Mouse (Mus musculus) large intestine, adult 2 months (tissue): Measurements from ENCODE around the gene Cacna1b. TPM values are rescaled to one million over a fixed set of nuclear protein-coding genes. Genes with fewer than 3 reads are reported as not detected.

Experiments
- DNase-seq: peaks from one replicate; pipeline ENCODE4 v3.0.0-alpha.2; 2012; ENCODE audit warnings: low read depth, low spot score
- WGBS: fragments of 180-500 bp; shearing (Covaris S2); methylation state at CpG from one replicate; pipeline ENCODE4 v1.1.7; 2018; 5-methylcytosine and 5-hydroxymethylcytosine counted together
- polyA plus RNA-seq: library from polyadenylated mRNA; depleted of rRNA; stranded (reverse); fragments of >200 nt; gene quantifications from 2 replicates; pipeline ENCODE4 v1.2.3, GENCODE M21; 2012; rRNA removed

Gene Cacna1b
- polyA plus RNA-seq, result 2.1 and 4.2 TPM in 2 replicates

DNA sequence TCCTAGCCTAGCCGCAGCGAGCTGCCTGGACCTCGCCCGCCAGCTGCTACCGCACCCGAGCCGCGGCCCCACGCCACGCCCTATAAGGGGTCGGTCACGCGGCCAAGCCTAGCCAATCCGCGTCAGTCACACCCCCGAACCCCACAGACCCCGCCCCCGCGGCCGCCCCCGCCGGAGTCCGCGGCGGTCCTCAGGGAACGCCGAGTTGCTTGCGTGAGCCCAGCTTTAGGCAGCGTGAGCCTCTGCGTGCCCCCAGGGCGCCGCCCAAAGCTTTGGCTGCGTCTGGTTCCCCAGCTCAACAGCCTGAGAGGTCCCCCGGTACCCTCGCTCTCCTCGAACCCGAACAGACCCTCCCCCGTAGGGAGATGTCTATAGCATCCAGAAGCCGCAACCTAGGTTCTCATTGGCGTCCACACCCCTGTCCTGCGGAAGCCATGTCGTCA is at the start of gene Cacna1b:
Cacna1b (minus strand) TSS at position 38 of the 443 bp plus-strand sequence.
- WGBS, result 3% methylated on average over 41 of the region's 42 CpGs

DNA sequence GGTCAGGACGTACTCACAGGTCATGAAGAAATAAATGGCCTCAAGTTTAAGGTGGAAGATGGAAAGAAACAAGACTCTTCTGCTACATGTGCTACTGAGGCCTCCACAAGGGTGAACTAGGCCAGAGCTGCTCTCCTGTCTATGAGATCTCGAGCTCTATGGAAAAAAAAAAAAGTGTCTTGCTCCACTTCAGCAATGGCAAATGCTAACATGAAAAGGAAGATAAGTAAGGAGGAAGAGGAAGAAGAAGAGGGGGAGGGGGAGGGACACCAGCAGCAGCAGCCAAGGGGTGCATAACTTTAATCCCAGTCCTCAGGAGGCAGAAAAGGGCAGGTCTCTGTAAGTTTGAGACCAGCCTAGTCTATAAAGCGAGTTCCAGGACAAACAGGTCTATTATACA is 46.8 kb upstream of the Cacna1b start:
- WGBS, result 75% methylated on average over 3 of the region's 3 CpGs
- DNase-seq, result no peak

More for the DNA sequence above, at the start of gene Cacna1b:
- DNase-seq, result no peak

DNA sequence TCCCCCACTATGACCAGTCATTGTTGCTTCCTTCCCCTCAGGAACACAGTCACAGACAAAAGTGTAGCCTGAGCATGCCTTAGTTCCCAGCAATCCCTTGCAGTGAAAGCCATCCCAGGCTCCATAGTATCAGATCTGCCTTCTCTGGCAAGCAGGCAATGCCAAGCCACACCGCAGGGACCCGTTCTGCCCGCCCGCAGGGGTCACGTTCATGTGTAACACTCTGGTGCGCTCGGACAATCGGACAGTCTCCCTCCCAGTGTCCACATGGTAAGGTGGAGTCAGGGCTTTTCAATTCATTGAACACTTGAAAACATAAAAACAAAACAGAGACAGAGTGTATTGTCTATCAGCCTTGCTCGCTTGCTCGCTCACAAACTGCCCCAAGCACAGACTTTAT is 44.7 kb upstream of the Cacna1b start:
- 98% methylated on average over 10 of the region's 10 CpGs for WGBS
- DNase-seq, result no peak

DNA sequence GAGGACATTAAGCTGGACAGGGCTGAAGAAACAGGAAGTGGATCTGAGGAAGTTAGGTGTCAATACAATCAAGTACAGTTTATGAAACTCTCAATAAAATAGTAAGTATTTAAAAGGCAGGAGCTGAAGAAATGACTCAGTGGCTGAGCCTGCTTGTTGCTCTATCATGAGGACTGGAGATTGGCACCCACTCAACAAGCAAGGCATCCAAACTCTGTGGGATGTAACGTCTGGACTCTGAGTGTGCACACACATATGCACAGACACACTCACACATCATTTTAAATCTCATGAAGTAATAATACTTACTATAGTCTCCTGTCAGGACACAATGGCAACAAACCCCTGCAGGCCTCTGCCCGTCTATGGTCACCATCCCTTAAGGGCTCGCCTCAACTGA is 44.1 kb upstream of the Cacna1b start:
- 88% methylated on average over 3 of the region's 3 CpGs for WGBS
- DNase-seq, result no peak

DNA sequence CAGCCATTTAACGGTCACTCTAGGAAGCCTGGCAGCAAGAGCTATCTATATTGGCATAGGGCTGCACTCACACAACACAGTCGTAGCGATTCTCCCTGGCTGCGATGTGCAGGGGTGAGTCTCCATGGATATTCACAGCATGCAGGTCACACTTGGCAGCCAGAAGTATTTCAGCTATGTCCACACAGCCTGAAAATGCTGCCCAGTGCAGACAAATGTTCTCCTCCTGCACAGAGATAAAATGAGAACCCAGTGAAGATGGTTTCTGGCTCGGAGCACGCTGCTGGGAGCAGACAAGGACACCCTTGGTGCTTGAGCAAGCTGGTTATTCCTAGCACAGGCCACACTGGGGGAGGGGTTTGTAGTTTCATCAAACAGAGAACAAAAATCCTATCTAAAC is 43.2 kb upstream of the Cacna1b start:
- WGBS, result 90% methylated on average over 6 of the region's 6 CpGs
- DNase-seq, result no peak

DNA sequence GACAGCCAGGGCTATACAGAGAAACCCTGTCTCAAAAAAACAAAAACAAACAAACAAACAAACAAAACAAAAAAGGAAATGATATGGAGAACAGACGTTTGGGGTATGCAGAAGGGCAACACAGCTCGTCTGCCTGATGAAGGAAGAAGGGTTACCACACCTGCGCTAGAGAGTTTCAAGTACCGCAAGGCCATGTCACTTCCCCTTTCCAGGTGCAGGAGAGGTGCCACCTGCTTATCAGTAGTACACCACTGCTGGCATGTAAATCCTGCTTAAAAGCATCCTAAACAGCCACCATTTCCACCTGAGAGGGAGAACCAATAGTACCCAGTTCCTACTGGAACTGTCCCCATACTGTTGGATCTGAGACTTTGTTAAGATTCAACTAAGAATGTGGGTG is 42.7 kb upstream of the Cacna1b start:
- WGBS, result 87% methylated on average over 4 of the region's 4 CpGs
- no peak for DNase-seq

DNA sequence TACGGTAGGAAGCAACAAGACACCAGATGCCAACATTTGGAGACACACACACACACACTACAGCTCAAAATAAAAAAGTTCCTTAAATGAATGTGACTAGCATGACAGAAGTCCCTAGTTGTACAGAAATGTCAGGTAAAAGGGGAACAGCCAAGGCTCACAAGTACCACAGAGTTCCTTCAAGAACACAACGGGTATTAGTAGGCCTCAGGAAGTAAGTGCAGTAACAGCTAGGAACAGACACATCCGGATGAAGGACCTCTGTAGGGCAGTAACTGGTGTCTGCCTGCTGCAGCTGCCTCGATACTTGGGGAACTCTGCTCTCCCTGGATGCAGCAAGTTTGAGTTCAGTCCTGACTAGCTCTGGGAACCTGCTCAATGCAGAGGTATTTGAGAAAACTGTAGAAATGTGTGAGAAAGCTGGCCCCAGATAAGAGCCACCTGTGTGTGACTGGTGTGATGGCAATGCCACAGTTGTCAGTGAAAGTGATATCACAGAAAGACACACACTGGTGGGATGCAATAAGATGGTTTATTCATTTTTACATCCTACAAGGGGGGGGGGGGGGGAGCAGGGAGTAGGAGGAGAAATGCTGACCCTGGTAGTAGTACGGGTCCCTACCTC is 34.0 kb upstream of the Cacna1b start:
- DNase-seq, result no peak
- WGBS, result 83% methylated on average over 5 of the region's 5 CpGs

DNA sequence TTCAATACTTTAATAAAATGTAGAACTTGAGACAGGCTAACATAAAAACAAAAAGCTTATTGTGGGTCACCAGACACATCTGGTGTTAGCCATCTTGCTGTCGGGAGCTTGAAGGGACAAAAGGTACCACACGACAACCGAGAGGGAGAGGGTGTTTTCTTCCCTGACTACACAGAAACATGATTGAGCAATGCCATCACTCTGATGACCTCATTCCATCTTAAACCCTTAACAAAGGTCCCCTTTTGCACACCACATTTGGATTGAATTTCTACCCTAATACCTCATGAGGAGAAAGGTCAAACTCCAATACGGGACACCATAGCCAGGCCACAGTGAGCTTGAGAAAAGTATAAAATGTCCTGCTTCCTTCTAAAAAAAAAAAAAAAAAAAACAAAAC is 24.3 kb upstream of the Cacna1b start:
- WGBS, result 59% methylated on average over 4 of the region's 4 CpGs
- no peak for DNase-seq

DNA sequence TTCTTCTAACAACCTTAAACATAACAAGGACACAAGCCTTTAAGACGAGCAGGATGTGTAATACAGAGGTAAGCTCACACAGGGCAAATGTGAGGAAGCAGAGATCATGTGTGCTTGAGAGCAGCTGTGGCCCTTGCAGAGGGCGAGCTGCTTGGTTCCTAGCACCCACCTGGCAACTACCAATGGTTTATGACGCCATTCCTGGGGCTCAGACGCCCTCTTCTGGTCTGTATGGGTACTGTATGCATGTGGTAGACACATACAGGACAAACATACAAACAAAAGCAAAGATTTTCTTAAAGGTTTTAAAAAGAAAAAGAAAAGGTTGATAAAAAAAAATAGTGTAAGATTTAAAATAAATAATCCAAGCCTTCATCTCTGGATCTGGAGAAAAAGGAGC is 18.3 kb upstream of the Cacna1b start:
- 42% methylated on average over 4 of the region's 4 CpGs for WGBS
- no peak for DNase-seq

DNA sequence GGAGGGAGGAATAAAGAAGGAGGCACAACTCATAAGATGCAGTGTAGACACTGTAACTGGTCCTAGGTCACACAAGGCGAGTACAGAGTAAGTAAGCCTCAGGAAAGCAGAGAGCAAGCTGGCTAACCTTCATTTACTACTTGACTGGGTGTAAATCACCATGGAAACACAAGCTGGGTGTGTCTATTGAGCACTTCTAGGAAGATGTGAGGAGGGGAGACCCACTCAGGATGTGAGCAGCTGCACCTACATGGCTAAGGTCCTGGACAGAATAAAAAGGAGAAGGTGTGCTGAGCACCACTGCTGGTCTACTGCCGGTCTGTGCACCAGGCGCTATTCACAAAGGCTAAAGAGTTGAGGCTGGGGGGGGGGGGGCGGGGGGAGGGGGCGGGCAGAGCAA is 13.9 kb upstream of the Cacna1b start:
- DNase-seq, result no peak
- 16% methylated on average over 4 of the region's 5 CpGs for WGBS

DNA sequence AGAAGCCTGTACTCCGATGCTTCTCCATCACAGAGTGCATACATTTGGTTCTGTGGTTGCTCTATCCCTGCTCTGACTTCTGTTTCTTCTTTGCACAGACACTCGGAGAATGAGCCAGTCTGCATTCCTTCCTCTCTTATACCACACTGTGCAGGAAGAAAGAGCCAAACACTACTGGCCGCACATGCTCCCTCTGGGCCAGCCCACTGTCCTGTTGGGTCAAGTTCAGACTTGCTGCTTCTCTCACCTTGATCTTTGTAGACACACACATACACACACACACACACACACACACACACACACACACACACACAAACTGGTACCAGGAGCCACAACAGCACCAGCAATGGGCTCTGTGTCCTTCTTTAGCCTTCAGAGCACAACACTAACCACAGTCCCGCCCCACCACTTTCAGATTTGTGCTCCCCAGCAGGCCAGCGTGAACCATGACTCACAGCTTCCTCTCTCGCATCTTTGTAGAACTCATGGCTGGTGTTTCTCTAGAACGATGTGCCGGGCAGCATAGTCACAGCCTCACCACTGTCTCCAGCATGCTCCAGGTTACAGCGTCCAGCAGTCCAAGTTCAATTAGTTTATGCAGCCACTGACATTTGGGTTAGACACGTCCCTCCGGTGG is 13.1 kb upstream of the Cacna1b start:
- WGBS, result 64% methylated on average over 11 of the region's 11 CpGs
- no peak for DNase-seq

DNA sequence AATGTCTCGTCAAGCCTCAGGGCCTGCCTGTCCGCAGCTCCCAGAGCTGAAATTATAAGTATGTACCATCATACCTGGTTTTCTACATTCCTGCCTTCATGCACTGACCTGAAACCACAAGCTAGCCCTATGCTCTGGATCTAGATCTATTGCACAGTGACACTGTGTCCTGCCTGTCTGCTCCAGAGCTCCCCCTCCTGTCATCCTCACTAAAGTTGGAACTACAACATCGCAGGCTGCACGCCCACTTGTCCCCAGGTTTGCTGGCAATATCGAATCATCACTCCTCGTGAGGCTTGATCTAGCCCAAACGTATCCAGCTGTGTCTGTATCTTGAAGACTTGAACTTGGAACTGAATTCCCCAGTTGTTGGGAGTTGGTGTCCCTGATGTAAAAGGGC is 11.9 kb upstream of the Cacna1b start:
- DNase-seq, result no peak
- 57% methylated on average over 7 of the region's 7 CpGs for WGBS

DNA sequence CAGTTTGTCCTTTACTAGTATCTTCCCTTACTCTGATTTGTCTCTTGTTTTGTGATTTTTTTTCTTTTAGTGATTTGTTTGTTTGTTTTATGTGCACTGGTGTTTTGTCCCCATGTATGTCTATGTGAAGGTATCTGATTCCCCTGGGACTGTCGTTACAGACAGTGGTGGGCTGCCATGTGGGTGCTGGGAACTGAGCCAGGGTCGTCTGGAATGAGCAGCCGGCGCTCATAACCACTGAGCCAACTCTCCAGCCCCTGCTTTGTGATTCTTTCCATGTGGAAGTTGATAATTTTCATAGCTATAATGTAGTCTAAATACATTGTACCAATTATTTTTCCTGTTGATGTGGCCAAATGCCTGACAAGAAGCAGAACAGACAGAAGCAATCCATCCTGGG is 7.9 kb upstream of the Cacna1b start:
- DNase-seq, result no peak
- WGBS, result 68% methylated on average over 4 of the region's 4 CpGs

DNA sequence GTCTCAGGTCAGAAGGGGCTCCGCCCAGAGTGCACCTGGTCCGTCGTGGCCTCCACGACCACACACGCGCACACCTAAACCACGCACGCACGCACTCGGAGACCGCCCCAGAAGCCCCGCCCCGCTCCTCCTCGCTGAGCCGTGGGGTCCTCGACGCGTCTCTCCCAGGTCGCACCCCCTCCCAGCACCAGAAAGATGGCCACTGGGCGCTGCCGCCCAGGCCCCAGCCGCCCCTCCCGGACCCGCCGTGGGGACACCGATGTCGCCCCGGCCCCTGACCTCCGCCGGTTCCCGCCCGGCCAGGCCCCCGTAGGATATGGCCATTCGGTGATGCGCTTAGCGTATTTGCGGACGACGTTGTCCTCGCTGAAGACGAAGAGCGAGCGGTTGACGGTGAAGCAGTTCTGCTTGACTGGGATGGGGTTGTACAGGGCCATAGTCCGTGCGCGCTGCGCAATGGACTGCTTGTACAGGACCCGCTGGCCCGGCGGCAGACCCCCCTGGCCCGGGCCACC is 449 bp downstream of the Cacna1b start:
- WGBS, result 2% methylated on average over 52 of the region's 52 CpGs
- DNase-seq, result no peak

DNA sequence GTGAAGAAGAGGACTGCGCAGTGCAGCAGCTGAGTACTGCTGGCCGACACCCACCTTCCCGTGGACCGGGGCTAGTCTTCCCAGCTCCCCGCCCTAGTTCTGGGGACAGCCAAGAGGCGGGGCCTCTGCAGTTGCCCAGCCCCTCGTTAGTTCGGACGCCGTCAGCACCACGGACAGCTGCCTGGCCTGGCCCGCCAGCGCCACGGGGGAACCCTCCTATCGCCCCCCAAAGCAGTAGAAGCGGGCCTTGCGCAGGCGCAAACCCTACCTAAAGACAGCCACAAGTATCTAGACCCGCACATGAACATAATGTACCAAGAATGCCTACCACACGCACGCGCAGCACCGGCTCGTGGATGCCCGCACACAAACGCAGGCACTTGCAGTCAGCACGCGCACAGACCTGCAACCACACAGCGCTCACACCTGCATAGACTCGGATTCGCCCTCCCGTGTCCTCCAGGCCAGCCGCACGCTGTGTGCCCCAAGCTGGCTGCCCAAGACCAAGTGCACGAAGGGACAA is 968 bp downstream of the Cacna1b start:
- no peak for DNase-seq
- WGBS, result 2% methylated on average over 35 of the region's 35 CpGs

DNA sequence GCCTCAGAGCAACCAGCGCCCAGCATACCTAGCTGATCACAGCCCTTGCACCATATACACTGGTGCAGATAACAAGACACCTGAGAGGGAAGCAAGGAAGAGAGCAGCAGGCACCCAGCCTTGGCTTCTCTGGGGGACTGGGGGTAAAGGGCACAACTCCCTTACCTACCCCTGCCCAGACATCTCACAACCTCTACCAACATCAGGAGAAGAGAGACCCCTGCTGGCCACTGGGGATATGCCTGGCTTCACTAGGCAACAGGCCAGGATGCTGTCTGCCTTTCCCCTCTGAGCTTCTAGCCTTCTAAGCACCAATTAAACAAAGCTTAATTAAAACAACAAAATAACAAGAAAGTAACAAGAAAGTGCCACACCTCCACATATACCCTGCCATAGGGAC is 7.7 kb downstream of the Cacna1b start:
- no peak for DNase-seq
- WGBS, result 88% methylated on average over 1 of the region's 1 CpGs

DNA sequence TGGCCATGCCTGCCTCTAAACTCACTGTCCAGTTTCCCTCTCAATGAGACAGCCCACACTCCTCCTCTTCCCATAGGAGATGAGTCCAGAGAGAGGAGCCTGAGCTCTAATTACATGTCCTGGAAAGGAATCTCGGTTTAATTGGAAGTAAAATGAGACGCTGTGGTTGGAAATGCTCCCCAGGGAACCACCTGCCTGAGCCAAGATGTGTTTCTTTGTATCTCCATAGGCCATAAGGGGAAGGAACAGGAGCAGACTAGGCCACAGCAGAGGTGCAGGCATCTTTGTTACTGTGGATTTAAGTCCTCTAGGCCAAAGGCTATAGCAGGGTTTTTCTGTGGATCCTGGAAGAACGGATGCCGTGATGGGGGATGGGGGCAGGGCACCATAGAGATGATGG is 10.4 kb downstream of the Cacna1b start:
- DNase-seq, result no peak
- 75% methylated on average over 4 of the region's 4 CpGs for WGBS

DNA sequence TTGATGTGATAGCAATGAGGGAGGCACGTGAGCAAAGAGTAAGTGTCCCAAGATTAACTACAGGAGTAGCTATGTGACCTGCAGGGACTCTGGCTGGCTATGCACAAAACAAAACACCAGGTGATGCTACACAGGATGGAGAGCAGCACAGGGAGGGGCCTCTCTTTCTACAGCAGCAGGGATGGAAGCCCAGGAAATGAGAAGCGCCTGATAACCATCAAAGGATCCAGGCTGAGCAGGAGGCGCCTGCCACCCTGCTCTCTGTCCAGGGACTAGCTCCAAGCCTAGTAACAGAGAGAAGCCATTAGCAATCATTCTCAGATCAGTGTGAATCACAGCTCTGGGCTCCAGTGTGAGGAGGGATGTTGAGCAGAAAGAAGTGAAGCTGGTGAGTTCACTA is 12.9 kb downstream of the Cacna1b start:
- 61% methylated on average over 3 of the region's 3 CpGs for WGBS
- DNase-seq, result no peak

DNA sequence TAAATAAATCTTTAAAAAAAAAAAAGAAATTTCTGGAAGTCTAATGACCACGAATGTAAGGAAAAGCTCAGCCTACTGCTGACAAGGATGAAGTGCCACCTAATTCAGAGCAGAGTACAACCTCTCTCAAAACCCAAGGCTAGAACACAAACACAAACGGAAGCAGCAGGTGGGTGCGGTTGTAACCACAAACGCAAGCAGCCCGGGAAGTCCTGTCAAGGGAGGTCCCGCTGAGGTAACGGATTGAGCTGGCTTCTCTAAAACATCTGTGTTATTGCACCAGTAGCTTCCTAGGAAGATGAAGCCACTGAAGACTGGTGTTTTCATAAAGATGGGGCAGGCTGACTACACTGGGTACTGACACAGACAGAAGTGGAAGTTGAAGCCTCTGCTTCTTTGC is 15.1 kb downstream of the Cacna1b start:
- no peak for DNase-seq
- 43% methylated on average over 7 of the region's 7 CpGs for WGBS

DNA sequence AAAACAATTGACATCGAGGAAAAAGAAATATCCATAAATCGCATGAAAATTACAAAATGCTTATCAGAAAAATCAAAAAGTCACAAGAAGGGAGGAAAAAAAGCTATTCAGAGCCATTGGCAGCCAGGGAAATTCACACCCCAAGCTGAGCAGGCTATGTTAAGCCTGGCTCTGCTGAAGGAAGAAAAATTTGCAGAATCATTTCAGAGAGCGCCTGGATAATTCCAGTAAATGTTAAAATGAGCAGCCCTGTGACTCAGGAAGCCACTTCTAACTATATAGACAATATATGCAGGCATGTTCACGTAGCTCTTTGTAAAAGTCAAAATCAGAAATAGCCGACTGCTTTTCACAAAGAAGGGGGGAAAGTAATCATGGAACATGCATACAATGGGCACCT is 23.3 kb downstream of the Cacna1b start:
- WGBS, result 87% methylated on average over 5 of the region's 5 CpGs
- no peak for DNase-seq

DNA sequence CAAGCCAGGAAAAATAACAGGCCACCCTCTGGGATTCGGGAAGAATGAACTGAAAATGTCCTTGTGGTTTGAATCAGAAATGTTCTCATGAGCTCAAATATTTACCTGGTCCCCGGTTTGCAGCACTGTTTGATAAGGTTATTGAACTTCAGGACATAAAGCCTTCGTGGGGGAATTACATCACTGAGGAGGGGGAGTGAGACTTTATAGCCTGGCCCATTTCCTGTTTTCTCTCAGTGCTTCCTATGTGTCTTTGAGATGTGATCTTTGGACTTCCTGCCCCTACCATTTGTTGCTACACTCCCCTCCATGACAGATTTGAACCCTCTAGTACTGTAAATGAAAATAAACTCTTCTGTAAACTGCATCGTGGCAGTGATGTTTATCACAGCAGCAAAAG is 29.8 kb downstream of the Cacna1b start:
- 20% methylated on average over 4 of the region's 4 CpGs for WGBS

More for the DNA sequence above, 29.8 kb downstream of the Cacna1b start:
- DNase-seq, result no peak
